Mouse (Mus musculus) erythroblast, adult 5-6 weeks (primary cell): ENCODE results near the gene Olfr51. TPM values are rescaled to one million over a fixed set of nuclear protein-coding genes. Genes with fewer than 3 reads are reported as not detected.
"Not testable (repeated sequence)": the region's sequence is repeated elsewhere in the genome, so short reads cannot be mapped to it uniquely, and the experiment has no call there.

Experiments
- ATAC-seq: replicated peaks from 2 replicates; pipeline ENCODE4 v1.8.0; 2016; ENCODE audit warnings: moderate number of reproducible peaks, mild to moderate bottlenecking, moderate TSS enrichment, inconsistent platforms; ENCODE audit not compliant: poor library complexity, low FRiP score, severe bottlenecking
- total RNA-seq, 2 experiments: library from RNA; stranded (forward) in 1 of 2; stranded (reverse) in 1 of 2; fragments of 150-400 nt in 1 of 2; fragments of 200-764, 138-1000 nt in 1 of 2; gene quantifications; 2 replicates each; pipeline versions ENCODE4 v1.2.3 to v1.2.4; 2015 to 2017; ENCODE audit warnings: low replicate concordance in 2 of 2

The Olfr51 gene
- total RNA-seq (2015; ENCODE audit: low replicate concordance) (not detected in 2 replicates), total RNA-seq (2017; ENCODE audit: low replicate concordance) (not detected in 2 replicates)

DNA sequence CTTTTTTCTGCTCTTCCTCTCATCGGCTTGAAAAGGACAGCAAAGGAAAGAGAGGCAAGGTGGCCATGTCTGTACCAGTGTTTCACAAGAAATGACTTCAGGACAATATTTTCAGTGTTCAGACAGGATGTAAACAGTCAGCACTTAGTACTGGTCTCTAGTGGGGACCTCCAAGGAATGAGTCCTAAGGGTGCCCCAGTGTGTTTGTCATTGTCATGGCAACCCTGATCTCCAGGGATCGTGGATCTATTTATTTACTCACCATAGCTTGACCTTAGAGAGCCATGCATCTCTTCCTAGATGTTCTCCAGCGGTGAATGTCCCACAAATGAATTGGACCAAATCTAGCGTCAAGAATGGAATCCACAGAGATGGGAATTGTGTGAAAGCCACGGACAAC lies at the start of gene Olfr51:
Gene Olfr51 (plus strand): TSS at position 301 of the 400 bp plus-strand sequence.
- ATAC-seq = no peak

DNA sequence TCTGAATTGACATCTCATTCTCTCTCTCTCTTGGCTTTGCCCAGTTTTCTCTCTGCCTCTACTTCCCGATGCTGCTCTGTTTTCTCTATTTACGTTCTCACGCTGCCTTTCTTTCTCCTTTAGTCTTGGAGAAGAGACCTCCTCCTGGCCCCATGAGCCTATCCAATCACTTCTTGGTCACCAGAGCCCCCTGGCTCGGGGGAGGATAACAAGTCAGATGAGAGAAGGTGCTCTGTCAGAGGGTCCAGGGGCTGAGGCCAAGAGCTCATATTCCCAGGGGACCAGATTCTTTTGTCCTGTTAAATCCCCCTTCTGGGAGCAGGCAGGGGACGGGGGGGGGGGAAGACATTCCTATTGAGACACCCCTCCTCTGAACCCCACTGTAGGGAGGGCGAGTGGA lies 49.7 kb upstream of the Olfr51 start, which contains the start of gene Prop1:
Gene Prop1 (minus strand): TSS at position 101 of the 400 bp plus-strand sequence.
- no peak for ATAC-seq

DNA sequence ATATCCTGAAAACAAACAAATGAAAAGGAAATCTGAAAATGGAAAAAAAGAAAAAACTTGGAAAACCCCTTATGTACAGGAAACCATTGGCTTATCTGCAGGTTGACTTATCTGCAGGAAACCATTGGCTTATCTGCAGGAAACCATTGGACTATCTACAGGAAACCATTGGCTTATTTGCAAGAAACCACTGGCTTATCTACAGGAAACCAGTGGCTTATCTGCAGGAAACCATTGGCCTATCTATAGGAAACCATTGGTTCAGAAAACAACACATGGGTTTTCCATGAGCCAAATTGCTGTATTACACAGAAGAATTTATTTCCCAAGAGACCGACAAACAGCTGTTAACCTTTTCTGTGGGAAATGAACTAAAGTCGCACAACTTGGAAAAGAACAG lies 38.5 kb upstream of the Olfr51 start:
- no peak for ATAC-seq

DNA sequence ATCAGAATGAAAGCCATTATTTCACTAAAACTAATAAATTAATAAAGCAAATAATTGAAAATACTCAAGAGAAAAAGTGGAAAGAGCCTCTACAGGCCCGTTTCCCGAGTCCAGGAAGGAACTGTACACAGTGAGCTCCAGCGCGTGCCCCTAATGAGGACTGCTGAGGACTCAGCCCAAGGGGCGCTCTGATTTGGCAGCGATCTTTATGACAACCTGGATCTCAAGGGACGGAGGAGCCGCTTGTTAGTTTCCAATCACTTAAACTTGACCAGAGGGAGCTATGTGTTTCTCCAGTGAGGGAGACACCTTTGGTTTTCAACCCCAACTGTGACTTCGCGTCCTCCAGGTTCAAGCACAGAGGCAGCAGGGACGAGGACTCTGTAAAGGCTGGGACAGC lies 37.2 kb upstream of the Olfr51 start, which contains the start of gene Olfr1378:
Gene Olfr1378 (plus strand): TSS at position 301 of the 400 bp plus-strand sequence.
- ATAC-seq = no peak

DNA sequence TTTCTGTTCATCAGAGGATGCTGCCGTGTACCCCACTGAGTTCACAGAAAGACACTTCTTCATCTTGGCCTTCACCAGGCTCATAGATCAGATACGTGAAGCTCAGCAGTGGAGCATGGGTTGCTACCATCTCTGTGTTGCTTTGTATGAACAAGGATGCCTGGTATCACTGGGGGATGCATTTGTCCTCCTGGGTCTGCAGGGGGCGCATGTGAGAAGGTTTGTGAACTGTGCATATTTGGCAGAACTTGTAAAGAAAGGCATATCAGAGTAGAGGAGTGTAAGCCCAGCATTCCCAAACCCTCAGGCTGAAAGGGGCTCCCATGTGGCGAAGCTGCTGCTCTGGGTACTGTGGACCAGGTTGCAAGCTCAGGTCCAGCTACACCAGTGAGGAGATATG lies 26.2 kb upstream of the Olfr51 start:
- no peak for ATAC-seq

DNA sequence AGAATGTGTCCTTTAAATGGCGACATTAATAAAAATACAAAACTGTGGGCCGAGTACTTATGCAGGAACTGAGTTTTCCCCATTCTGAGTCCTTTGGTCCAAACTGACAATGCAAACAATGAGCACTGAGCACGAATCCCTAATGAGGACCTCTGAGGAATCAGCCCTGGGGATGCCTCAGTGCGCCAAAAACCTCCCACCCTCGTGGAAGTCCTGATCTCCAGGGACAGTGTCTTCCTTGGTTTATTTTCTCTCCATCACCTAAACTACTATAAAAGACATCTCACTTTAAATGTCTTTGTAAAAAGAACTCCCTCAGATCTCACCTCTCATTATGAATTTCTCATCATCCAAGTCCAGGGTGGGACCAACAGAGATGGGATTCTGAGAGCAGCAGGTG lies 21.7 kb upstream of the Olfr51 start, which contains the start of gene Olfr1377:
Gene Olfr1377 (plus strand): TSS at position 301 of the 400 bp plus-strand sequence.
- ATAC-seq = no peak

DNA sequence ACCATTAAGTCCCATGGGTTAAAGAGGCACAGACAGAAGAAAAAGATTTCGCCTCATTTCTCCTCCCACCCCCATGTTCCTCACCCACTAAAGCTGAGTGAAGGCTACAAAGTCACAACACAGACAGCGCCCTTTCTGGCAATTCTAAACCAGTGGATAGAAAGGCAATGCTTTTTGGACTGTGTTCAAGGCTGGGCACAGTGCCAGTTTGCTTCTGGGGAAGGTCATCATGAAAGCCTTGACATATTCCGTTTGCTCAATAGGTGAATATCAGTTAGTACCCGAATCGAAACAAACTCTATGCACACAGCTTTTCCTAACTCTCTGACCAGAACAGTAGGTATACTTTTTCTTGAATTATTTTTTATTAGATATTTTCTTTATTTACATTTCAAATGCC lies 8.4 kb downstream of the Olfr51 start:
- no peak for ATAC-seq

DNA sequence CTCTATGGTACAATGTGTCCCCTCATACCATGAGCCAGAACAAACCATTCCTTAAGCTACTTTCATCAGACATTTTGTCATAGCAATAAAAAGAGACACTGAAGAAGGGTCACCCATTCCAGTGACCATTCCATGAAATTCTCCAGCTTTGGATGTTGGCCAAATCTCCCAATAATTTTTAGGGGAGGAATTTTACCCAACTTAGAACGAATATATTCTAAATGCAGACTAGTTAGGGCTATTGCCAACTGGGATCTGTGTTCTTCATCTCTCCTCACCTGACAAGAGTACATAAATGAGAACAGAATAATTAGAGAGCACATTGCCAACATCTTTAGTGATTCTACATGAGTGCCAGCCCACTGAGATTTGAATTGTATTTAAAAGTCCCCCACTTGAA lies 10.5 kb downstream of the Olfr51 start, which contains the start of gene Olfr54:
Gene Olfr54 (plus strand): TSS at position 301 of the 400 bp plus-strand sequence.
- no peak for ATAC-seq

DNA sequence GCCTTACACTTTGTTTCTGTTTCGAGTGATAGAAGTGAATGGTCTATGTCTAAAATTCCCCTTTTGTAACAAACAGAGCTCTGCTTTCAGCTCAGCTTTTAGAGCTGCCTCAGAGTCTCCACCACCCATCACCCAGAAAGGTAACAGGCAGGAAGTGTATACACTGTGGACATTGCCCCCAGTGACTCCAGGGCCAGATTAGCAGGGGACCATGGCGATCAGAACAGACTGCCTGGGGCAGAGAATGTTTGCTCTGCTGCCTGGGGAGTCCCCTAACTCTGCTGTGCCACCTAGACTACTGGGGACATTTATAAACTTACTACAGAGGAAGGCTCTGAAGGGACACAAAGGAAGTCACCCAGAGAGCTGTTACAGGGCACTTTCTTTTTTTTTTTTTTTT lies 12.9 kb downstream of the Olfr51 start:
- no peak for ATAC-seq

DNA sequence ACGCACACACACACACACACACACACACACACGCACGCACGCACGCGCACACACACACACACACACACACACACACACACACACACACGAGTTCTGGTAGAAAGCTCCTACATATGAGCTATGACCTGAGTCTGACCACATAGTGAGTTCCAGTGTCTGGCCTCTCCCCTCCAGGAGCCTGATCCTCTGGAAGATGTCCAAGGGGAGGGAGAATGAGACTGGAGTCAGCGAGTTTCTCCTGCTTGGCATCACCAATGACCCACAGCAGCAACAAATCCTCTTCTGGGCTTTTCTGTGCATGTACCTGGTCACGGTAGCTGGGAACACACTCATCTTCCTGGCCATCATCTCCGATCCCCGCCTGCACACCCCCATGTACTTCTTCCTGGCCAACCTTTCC lies 23.4 kb downstream of the Olfr51 start:
- not testable (repeated sequence) for ATAC-seq

DNA sequence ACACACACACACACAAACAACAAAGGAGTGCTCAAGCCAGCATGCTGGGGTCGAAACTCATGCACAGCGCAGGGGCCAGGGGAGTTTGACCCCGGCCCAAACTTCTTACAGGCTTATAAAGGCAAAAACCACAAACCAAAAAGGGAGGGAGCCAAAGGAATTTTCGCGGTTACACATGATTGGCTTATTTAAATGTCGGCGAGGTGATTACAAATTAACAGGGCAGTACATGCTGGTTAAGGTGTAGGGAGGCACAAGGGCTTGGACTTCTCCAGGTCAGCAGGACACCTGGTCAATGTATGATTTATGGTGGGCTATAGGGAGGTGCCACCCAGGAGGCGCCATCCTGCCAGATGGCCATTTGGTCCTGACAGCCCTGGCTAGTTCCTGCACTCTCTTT lies 26.0 kb downstream of the Olfr51 start:
- not testable (repeated sequence) for ATAC-seq

DNA sequence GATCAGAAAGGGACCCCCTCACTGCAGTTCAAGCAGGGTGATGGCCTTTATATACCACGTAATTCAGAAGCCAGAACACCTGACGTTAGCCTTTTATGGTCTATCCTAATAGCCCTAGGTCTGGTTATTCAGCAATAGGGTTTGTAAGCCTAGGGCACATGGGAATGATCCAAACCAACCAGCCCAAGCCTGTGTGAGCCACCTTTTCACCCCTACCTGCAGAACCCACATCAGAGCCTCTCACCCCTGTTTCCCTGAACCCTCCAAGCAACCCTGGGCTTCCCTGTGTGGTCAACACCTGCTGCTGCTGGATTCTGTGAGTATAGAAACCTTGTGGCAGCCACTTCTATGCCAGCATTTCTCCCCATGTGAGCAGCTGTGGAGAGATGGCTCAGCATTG lies 26.8 kb downstream of the Olfr51 start:
- ATAC-seq = no peak

DNA sequence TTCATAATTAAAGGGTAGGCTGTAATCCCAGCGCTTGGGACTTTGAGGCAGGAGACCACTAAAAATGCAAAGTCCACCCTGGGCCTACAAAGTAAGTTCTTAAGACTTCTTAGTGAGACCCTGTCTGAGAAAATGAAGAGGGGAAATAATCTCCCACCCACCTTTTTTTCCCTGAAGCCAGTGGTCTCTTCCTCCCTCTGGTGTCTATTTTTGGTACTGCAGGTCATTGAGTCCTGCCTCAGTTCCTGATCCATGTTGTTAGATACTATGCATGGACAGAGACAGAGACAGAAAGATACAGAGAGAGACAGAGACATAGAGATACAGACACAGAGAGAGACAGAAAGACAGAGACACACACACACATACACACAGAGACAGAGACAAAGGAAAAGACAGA lies 29.5 kb downstream of the Olfr51 start:
- ATAC-seq = no peak

DNA sequence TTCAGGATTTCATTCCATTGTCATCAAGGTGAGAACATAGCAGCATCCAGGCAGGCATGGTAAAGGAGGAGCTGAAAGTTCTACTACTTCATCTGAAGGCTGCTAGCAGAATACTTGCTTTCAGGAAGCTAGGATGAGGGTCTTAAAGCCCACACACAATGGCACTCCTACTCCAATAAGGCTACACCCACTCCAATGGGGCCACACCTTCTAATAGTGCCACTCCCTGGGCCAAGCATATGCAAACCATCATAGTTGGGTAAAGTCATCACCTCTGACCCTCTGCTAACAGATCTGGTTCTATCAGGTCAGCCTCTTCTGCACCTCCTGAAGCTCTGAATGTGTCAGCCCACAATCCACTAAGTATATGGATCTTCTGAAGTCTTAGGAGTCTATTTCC lies 30.7 kb downstream of the Olfr51 start:
- not testable (repeated sequence) for ATAC-seq

DNA sequence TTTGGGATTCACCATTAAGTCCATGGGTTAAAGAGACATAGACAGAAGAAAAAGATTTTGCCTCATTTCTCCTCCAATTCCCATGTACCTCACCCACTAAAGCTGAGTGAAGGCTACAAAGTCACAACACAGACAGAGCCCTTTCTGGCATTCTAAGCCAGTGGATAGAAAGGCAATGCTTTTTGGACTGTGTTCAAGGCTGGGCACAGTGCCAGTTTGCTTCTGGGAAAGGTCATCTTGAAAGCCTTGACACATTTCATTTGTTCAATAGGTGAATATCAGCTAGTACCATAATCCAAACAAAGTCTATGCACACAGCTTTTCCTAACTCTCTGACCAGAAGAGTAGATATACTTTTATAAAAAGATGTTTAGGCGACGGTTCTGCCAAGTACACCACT lies 32.6 kb downstream of the Olfr51 start:
- no peak for ATAC-seq

DNA sequence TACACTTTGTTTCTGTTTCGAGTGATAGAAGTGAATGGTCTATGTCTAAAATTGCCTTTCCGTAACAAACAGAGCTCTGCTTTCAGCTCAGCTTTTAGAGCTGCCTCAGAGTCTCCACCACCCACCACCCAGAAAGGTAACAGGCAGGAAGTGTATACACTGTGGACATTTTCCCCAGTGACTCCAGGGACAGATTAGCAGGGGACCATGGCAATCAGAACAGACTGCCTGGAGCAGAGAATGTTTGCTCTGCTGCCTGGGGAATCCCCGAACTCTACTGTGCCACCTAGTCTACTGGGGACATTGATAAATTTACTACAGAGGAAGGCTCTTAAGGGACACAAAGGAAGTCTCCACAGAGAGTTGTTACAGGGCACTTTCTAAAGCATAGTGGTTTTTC lies 41.4 kb downstream of the Olfr51 start:
- ATAC-seq = not testable (repeated sequence)

DNA sequence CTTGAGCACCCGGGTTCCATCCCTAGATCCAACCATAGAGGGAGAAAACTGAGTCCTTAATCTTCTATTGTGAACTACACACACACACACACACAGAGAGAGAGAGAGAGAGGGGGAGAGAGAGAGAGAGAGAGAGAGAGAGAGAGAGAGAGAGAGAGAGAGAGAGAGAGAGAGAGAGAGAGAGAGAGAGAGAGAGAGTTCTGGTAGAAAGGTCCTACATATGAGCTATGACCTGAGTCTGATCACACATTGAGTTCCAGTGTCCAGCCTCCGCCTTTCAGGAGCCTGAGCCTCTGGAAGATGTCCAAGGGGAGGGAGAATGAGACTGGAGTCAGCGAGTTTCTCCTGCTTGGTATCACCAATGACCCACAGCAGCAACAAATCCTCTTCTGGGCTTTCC lies 44.4 kb downstream of the Olfr51 start, which contains the start of gene Olfr1375:
Gene Olfr1375 (plus strand): TSS at position 301 of the 400 bp plus-strand sequence.
- not testable (repeated sequence) for ATAC-seq

DNA sequence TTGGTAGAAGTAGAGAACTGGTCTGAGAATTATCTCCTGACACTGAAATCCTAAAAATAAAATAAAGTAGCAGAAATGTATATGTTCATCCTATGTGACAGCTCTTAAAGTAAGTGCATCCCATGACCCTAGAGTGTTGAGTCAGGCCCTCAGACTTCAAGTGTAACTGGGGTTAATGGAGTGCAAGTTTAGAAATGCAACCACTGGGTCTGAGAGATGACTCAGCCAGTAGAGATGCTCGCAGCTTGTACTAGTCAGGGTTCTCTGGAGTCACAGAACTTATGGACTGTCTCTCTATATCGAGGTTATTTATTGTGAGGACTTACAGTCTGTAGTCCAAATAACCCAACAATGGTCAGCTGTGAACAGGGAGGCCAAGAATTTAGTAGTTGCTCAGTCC lies 48.3 kb downstream of the Olfr51 start:
- ATAC-seq = no peak

DNA sequence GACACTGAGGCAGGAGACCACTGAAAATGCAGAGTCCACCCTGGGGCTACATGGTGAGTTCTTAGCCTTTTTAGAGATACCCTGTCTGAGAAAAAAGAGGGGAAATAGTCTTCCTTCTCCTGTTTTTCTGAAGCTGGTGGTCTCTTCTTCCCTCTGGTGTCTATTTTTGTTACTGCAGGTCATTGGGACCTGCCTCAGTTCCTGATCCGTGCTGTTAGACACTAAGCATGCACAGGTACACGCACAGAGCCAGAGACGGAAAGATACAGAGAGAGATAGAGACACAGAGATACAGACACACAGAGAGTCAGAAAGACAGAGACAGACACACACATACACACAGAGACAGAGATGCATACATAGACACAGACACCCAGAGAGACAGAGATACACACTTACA lies 49.8 kb downstream of the Olfr51 start:
- ATAC-seq = no peak

DNA sequence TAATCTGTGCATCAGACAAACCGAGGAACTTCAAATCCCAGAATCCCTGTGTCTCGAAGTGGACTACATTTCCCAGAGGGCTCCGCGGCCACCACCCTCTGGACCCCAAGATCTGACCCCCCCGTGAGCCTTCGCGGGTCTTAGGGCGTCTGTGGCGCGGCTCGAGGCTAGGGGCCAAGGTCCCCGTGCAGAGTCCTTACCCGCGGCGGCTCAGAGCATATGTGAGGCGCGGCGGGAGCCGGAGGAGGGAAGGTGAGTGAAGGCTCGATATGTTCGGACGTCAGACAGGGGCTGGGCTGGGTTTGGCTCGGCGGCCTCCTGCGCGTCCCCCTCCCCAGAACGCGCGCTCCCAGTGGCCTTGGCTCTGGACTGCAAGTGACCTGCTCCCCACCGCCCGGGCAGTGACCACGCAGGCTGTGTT lies 55.8 kb downstream of the Olfr51 start, which contains the start of gene Zfp354a:
Gene Zfp354a (plus strand): TSS at position 107 of the 421 bp plus-strand sequence.
- ATAC-seq = no peak
